Mouse (Mus musculus) ES-Bruce4 (cell line): Measurements from ENCODE around the gene Hopx.

Experiments
- CTCF ChIP-seq: IDR thresholded peaks from one replicate; pipeline ENCODE4 v1.8.1; 2011; ENCODE audit warnings: low read depth, low read length
- POLR2A ChIP-seq: IDR thresholded peaks from one replicate; pipeline ENCODE4 v1.8.1; 2011; ENCODE audit warnings: low read length; ENCODE audit not compliant: insufficient read depth

DNA sequence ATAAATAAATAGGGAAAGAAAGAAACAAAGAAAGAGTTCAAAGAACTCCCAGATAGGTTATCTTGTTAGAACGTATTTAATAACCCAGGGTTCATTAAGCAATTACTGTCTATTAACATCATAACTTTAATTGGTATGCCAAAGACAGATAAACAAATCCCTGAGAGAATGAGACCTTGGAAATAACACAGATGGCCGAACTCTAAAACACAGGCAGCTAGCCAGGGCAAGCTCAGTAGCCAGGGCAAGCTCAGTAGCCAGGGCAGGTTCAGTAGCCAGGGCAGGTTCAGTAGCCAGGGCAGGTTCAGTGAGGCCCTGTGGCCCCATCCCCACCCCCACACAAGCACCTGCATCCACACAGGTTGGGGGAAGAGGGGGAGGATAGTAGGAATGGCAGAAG is 2.9 kb downstream of the Hopx start:
- TF ChIP-seq CTCF (no peak), POLR2A (no peak)
